In genomic region chr1:64738661-64739082, GRCm38 (mm10) we compare ENCODE assay signal across 8 mouse cellular contexts. TPM values are rescaled to one million over a fixed set of nuclear protein-coding genes. Genes with fewer than 3 reads are reported as not detected.
DNase-seq lines count a peak whose midpoint lies in the region; ATAC-seq and TF ChIP-seq lines count a peak whose summit lies in the region.

No protein-coding gene starts in this region.

- H3K4me3 ChIP-seq in heart, embryonic 16.5 days (ENCODE audit: low read length): peak overlapping the region; percentile 88
- peak overlapping the region; percentile 69 for H3K4me3 ChIP-seq in stomach, postnatal 0 days (ENCODE audit: low read depth, low read length)

- peaks cover 26% of the 10 kb centered on the region for H3K4me1 ChIP-seq in heart, embryonic 16.5 days (ENCODE audit: control insufficient read depth, insufficient read depth, low read length)
- H3K4me1 ChIP-seq in stomach, postnatal 0 days (replicated peaks; ENCODE audit: control insufficient read depth, insufficient read depth): peaks cover 3% of the 10 kb centered on the region; the same call in 1 of the 2 replicates

- H3K27ac ChIP-seq in heart, embryonic 16.5 days (ENCODE audit: low read length): peak overlapping the region; percentile 88
- peak overlapping the region; percentile 85 for H3K27ac ChIP-seq in stomach, postnatal 0 days (replicated peaks)

- intact Hi-C loops in left cerebral cortex, postnatal 4 days (cut with DNase I): loop anchor here (5.0 to 10.0 kb wide), 2 partner anchors 179 to 246 kb away; no protein-coding TSS in a partner anchor

- peak overlapping the region; percentile 98 for H3K4me2 ChIP-seq in heart, embryonic 16.5 days (ENCODE audit: low read depth, low read length)
- peak overlapping the region; percentile 95 for H3K4me2 ChIP-seq in stomach, postnatal 0 days (replicated peaks; ENCODE audit: low read depth)

- peak overlapping the region; percentile 74 for H3K9ac ChIP-seq in heart, embryonic 16.5 days (ENCODE audit: low read length)
- H3K9ac ChIP-seq in stomach, postnatal 0 days (ENCODE audit: low read length): peak overlapping the region; percentile 51

- no peaks in the 10 kb centered on the region for H3K9me3 ChIP-seq in heart, embryonic 16.5 days (replicated peaks; ENCODE audit: control insufficient read depth, low read length)
- no peaks in the 10 kb centered on the region for H3K9me3 ChIP-seq in stomach, postnatal 0 days (ENCODE audit: control insufficient read depth, low read length)

- TF ChIP-seq EP300 in stomach, postnatal 0 days (optimal IDR thresholded peaks at IDR 0.05): no peak

- peak; percentile 8 for DNase-seq in right cerebral cortex, postnatal 4 days
- DNase-seq in right cerebral cortex, postnatal 25 days: no peak
- peak; percentile 19 to 29 for DNase-seq in cerebellum, postnatal 10 days
- DNase-seq in kidney, postnatal 25 days: peak; percentile 79 to 91
- peak; percentile 81 for DNase-seq in stomach, postnatal 0 days (ENCODE audit: low spot score)
- DNase-seq in left cerebral cortex, postnatal 4 days: no peak

- no peaks in the 10 kb centered on the region for H3K36me3 ChIP-seq in heart, embryonic 16.5 days (ENCODE audit: control insufficient read depth, insufficient read depth)
- no peaks in the 10 kb centered on the region; the same call in 1 of the 2 replicates for H3K36me3 ChIP-seq in stomach, postnatal 0 days (ENCODE audit: control insufficient read depth, insufficient read depth, low read length)

- peak; percentile 33; the same call in 1 of the 2 replicates for TF ChIP-seq CTCF in stomach, postnatal 0 days (IDR thresholded peaks at IDR 0.05; ENCODE audit: low read depth)

- WGBS in heart, embryonic 16.5 days: under 1% methylated on average over 14 of the region's 14 CpGs
- WGBS in stomach, postnatal 0 days: under 1% methylated on average over 14 of the region's 14 CpGs

- no peak for ATAC-seq in heart, embryonic 16.5 days (replicated peaks; ENCODE audit: extremely low read depth, insufficient read depth, low FRiP score)
- peak; percentile 39 for ATAC-seq in megakaryocyte-erythroid progenitor cell, adult 5-6 weeks (replicated peaks; ENCODE audit: low FRiP score, low TSS enrichment, poor library complexity, severe bottlenecking)
- ATAC-seq in stomach, postnatal 0 days (ENCODE audit: low FRiP score, low TSS enrichment): no peak

- peaks cover 6% of the 10 kb centered on the region for H3K27me3 ChIP-seq in heart, embryonic 16.5 days (ENCODE audit: control insufficient read depth, insufficient read depth, low read length)
- no peaks in the 10 kb centered on the region for H3K27me3 ChIP-seq in stomach, postnatal 0 days (ENCODE audit: control insufficient read depth, insufficient read depth, low read length)

RNA-seq across cellular contexts. Expression of gene Fzd5, which starts 1.1 kb away (rescaled TPM):
- polyA plus RNA-seq in heart, embryonic 16.5 days (2015; fragmentation: Nextera tagmentation; extraction: Ambion mirVana): 1.8 and 1.9 TPM in 2 replicates
- 0.52 and 1.5 TPM in 2 replicates for total RNA-seq in megakaryocyte-erythroid progenitor cell, adult 5-6 weeks (2014; fragmentation: Nextera tagmentation)
- total RNA-seq in megakaryocyte-erythroid progenitor cell, adult 5-6 weeks (2017): 2.0 and 2.6 TPM in 2 replicates
- 3.7 and 3.8 TPM in 2 replicates for polyA plus RNA-seq in stomach, postnatal 0 days (2015; fragmentation: Nextera tagmentation; extraction: Ambion mirVana)
- total RNA-seq in left cerebral cortex, postnatal 4 days (2021): 1 to 10 TPM; 1.0 to 1.1 TPM

RNA-seq across cellular contexts. Expression of gene Ccnyl1, which starts 48.4 kb away (rescaled TPM):
- polyA plus RNA-seq in heart, embryonic 16.5 days (2015; fragmentation: Nextera tagmentation; extraction: Ambion mirVana): 3.2 and 3.9 TPM in 2 replicates
- total RNA-seq in megakaryocyte-erythroid progenitor cell, adult 5-6 weeks (2014; fragmentation: Nextera tagmentation): 1.8 and 2.6 TPM in 2 replicates
- total RNA-seq in megakaryocyte-erythroid progenitor cell, adult 5-6 weeks (2017): 2.2 and 5.0 TPM in 2 replicates
- polyA plus RNA-seq in stomach, postnatal 0 days (2015; fragmentation: Nextera tagmentation; extraction: Ambion mirVana): 3.9 and 4.0 TPM in 2 replicates
- 10 to 100 TPM; 30.6 to 33.1 TPM for total RNA-seq in left cerebral cortex, postnatal 4 days (2021)

Comparison
In these comparisons a context has a peak if more than half of its experiments do, and no peak if none do; other contexts are left out.
1. DNase-seq: peak in right cerebral cortex, postnatal 4 days (single experiment), cerebellum, postnatal 10 days (2 of 2), kidney, postnatal 25 days (2 of 2) and stomach, postnatal 0 days (single experiment); none in right cerebral cortex, postnatal 25 days (single experiment) and left cerebral cortex, postnatal 4 days (single experiment).
2. RNA of gene Ccnyl1, which starts 48.4 kb away (total RNA-seq): 30.6 to 33.1 TPM in left cerebral cortex, postnatal 4 days; 1.8 to 5.0 TPM in megakaryocyte-erythroid progenitor cell, adult 5-6 weeks; every median in the first group is over 4 times any median in the second.